In genomic region chr2:20669367-20669766, GRCm38 (mm10) we compare ENCODE assay signal across 27 mouse cellular contexts.
DNase-seq lines count a peak whose midpoint lies in the region; ATAC-seq and TF ChIP-seq lines count a peak whose summit lies in the region.
"Had no signal": no experiment of that assay in that cellular context is flagged by ENCODE, and none has a peak within 500 bp of the region (broad histone marks: within the 10 kb centered on the region; RNA-seq: fewer than 3 reads in every experiment).

No protein-coding gene starts in this region.

- no peak overlapping the region for H3K4me2 ChIP-seq in midbrain, embryonic 11.5 days
- H3K4me2 ChIP-seq in midbrain, postnatal 0 days (ENCODE audit: low read depth, low read length, poor library complexity, severe bottlenecking), result no peak overlapping the region
- H3K4me2 ChIP-seq: forebrain, embryonic 13.5 days; heart, embryonic 12.5 days; heart, embryonic 15.5 days; hindbrain, embryonic 13.5 days; intestine, embryonic 15.5 days had no signal

- no peaks in the 10 kb centered on the region for H3K27me3 ChIP-seq in midbrain, embryonic 11.5 days (ENCODE audit: control insufficient read depth, insufficient read depth, low read length)
- H3K27me3 ChIP-seq in midbrain, postnatal 0 days (ENCODE audit: insufficient read depth, low read length), result no peaks in the 10 kb centered on the region
- H3K27me3 ChIP-seq in ES-Bruce4 (ENCODE audit: control insufficient read depth, insufficient read depth, low read length, poor library complexity, severe bottlenecking), result no peaks in the 10 kb centered on the region
- H3K27me3 ChIP-seq: CH12.LX; forebrain, embryonic 13.5 days; heart, embryonic 12.5 days; heart, embryonic 15.5 days; hindbrain, embryonic 13.5 days; intestine, embryonic 15.5 days had no signal

- peak; percentile 71 for DNase-seq in midbrain, embryonic 11.5 days (ENCODE audit: low spot score, missing footprints)
- no peak for DNase-seq in midbrain, postnatal 0 days (ENCODE audit: low spot score)
- DNase-seq in R1 (ENCODE audit: low read depth, low spot score), result peak; percentile 100
- DNase-seq in urinary bladder, adult 18-20 months (ENCODE audit: low spot score in 2 of 2), result no peak
- DNase-seq in frontal cortex, postnatal 25 days (ENCODE audit: low spot score in 2 of 2), result no peak
- DNase-seq: adrenal gland, postnatal 10 days; adrenal gland, postnatal 36 days; B cell, adult 2 months; cerebellum, adult 18-20 months; cerebellum, adult 9-10 months; cerebellum, postnatal 14 days; gastrocnemius, postnatal 10 days; gastrocnemius, postnatal 36 days; heart, postnatal 10 days; heart, postnatal 36 days; kidney, adult 11 months had no signal

- no peaks in the 10 kb centered on the region for H3K4me1 ChIP-seq in midbrain, embryonic 11.5 days (ENCODE audit: control insufficient read depth, insufficient read depth, low read length)
- H3K4me1 ChIP-seq in midbrain, postnatal 0 days (ENCODE audit: insufficient read depth, low read length), result no peaks in the 10 kb centered on the region
- peaks cover 2% of the 10 kb centered on the region for H3K4me1 ChIP-seq in ES-Bruce4 (ENCODE audit: control insufficient read depth, insufficient read depth, low read length)
- H3K4me1 ChIP-seq: forebrain, embryonic 13.5 days; hindbrain, embryonic 13.5 days had no signal

- no peaks in the 10 kb centered on the region for H3K9me3 ChIP-seq in midbrain, embryonic 11.5 days (ENCODE audit: control insufficient read depth, low read length)
- no peaks in the 10 kb centered on the region for H3K9me3 ChIP-seq in midbrain, postnatal 0 days (ENCODE audit: low read length)
- H3K9me3 ChIP-seq in ES-Bruce4 (replicated peaks; ENCODE audit: control insufficient read depth, insufficient read depth, low read length, poor library complexity, severe bottlenecking), result no peaks in the 10 kb centered on the region
- H3K9me3 ChIP-seq: forebrain, embryonic 10.5 days; forebrain, embryonic 13.5 days; heart, embryonic 12.5 days; heart, embryonic 15.5 days; hindbrain, embryonic 10.5 days; hindbrain, embryonic 13.5 days; intestine, embryonic 15.5 days had no signal

- no peak overlapping the region for H3K27ac ChIP-seq in midbrain, embryonic 11.5 days (ENCODE audit: low read depth, low read length)
- no peak overlapping the region for H3K27ac ChIP-seq in midbrain, postnatal 0 days (ENCODE audit: low read depth, low read length)
- peak overlapping the region; percentile 100 for H3K27ac ChIP-seq in ES-Bruce4 (ENCODE audit: insufficient read depth, low read length)
- H3K27ac ChIP-seq: forebrain, embryonic 10.5 days; forebrain, embryonic 13.5 days; heart, embryonic 15.5 days; hindbrain, embryonic 10.5 days; hindbrain, embryonic 13.5 days; intestine, embryonic 15.5 days had no signal

- peak; percentile 45; the same call in 1 of the 2 replicates for TF ChIP-seq EP300 in ES-Bruce4 (IDR thresholded peaks at IDR 0.05; ENCODE audit: insufficient read depth, low read depth, low read length)

- no peak for TF ChIP-seq POLR2A in ES-Bruce4 (IDR thresholded peaks at IDR 0.05; ENCODE audit: insufficient read depth, low read length)

- no peak overlapping the region for H3K9ac ChIP-seq in midbrain, embryonic 11.5 days (ENCODE audit: low read length)
- no peak overlapping the region for H3K9ac ChIP-seq in midbrain, postnatal 0 days (replicated peaks; ENCODE audit: low read length, poor library complexity, severe bottlenecking)
- peak overlapping the region; percentile 89 for H3K9ac ChIP-seq in ES-Bruce4 (ENCODE audit: low read depth, poor library complexity, severe bottlenecking)
- H3K9ac ChIP-seq: forebrain, embryonic 13.5 days; heart, embryonic 12.5 days; heart, embryonic 15.5 days; hindbrain, embryonic 13.5 days; intestine, embryonic 15.5 days had no signal

- no peak for TF ChIP-seq CTCF in midbrain, postnatal 0 days (IDR thresholded peaks at IDR 0.05)
- TF ChIP-seq CTCF in ES-Bruce4 (IDR thresholded peaks at IDR 0.05; ENCODE audit: low read depth, low read length), result no peak

- H3K36me3 ChIP-seq in midbrain, embryonic 11.5 days (ENCODE audit: control insufficient read depth, insufficient read depth, low read length), result no peaks in the 10 kb centered on the region
- no peaks in the 10 kb centered on the region for H3K36me3 ChIP-seq in midbrain, postnatal 0 days (ENCODE audit: insufficient read depth, low read length)
- peaks cover 4% of the 10 kb centered on the region; the same call in 1 of the 2 replicates for H3K36me3 ChIP-seq in ES-Bruce4 (ENCODE audit: control insufficient read depth, insufficient read depth, low read length, poor library complexity, severe bottlenecking)
- H3K36me3 ChIP-seq: forebrain, embryonic 10.5 days; heart, embryonic 12.5 days; heart, embryonic 15.5 days; hindbrain, embryonic 10.5 days; hindbrain, embryonic 13.5 days; intestine, embryonic 15.5 days had no signal

- ATAC-seq in midbrain, embryonic 11.5 days (ENCODE audit: low FRiP score), result no peak
- no peak for ATAC-seq in midbrain, postnatal 0 days (ENCODE audit: low FRiP score)
- ATAC-seq: forebrain, embryonic 13.5 days; forebrain, embryonic 16.5 days; hindbrain, embryonic 16.5 days; intestine, embryonic 15.5 days had no signal

- H3K4me3 ChIP-seq in midbrain, embryonic 11.5 days (ENCODE audit: low read depth, low read length), result no peak overlapping the region
- no peak overlapping the region for H3K4me3 ChIP-seq in midbrain, postnatal 0 days (ENCODE audit: low read depth, low read length)
- H3K4me3 ChIP-seq in ES-Bruce4 (ENCODE audit: low read depth, low read length), result no peak overlapping the region
- H3K4me3 ChIP-seq: forebrain, embryonic 10.5 days; forebrain, embryonic 13.5 days; heart, embryonic 12.5 days; heart, embryonic 15.5 days; hindbrain, embryonic 10.5 days; hindbrain, embryonic 13.5 days; intestine, embryonic 15.5 days had no signal

- 67% methylated on average over 4 of the region's 4 CpGs for WGBS in midbrain, embryonic 11.5 days
- WGBS in midbrain, postnatal 0 days, result 69% methylated on average over 4 of the region's 4 CpGs

Comparison
In these comparisons a context has a peak if more than half of its experiments do, and no peak if none do; other contexts are left out.
1. DNase-seq: peak in midbrain, embryonic 11.5 days (single experiment) and R1 (single experiment); none in midbrain, postnatal 0 days (single experiment), urinary bladder, adult 18-20 months (0 of 2) and frontal cortex, postnatal 25 days (0 of 2).